Mouse (Mus musculus) stomach, postnatal 0 days (tissue): Measurements from ENCODE around the gene Clrn2.

ENCODE experiments used
- CTCF ChIP-seq: IDR thresholded peaks from 2 replicates; pipeline ENCODE4 v1.5.1; 2016; ENCODE audit warnings: antibody characterized with exemption, low read depth, mild to moderate bottlenecking, moderate library complexity
- EP300 ChIP-seq: optimal IDR thresholded peaks from 2 replicates; pipeline ENCODE3; 2016; ENCODE audit warnings: antibody characterized with exemption

GRCm38 (mm10) chr5:45474758-45475157, 21.2 kb downstream of the Clrn2 start:
- TF ChIP-seq CTCF: no peak
- no peak for TF ChIP-seq EP300
